Mouse (Mus musculus): ENCODE measurements around the gene Mmel1. TPM values are rescaled to one million over a fixed set of nuclear protein-coding genes. Genes with fewer than 3 reads are reported as not detected.

Gene Mmel1
- polyA plus RNA-seq, 1 experiment from 2014 or later, result not detected

GRCm38 (mm10) chr4:154944121-154944590 lies 74.8 kb downstream of the Mmel1 start:
- H3K36me3 ChIP-seq (ENCODE audit: control insufficient read depth, insufficient read depth, low read length), result no peaks in the 10 kb centered on the region
- no peak overlapping the region for H3K4me2 ChIP-seq (ENCODE audit: low read length)
- H3K27me3 ChIP-seq (replicated peaks; ENCODE audit: control insufficient read depth, insufficient read depth, low read length), result peaks cover 9% of the 10 kb centered on the region
- H3K4me1 ChIP-seq (replicated peaks; ENCODE audit: control insufficient read depth, insufficient read depth, low read length), result 0 out of 2 replicates have a peak, but pooled peaks cover 3% of the 10 kb centered on the region
- ATAC-seq (replicated peaks; ENCODE audit: low FRiP score, low TSS enrichment, low read depth) (peak; percentile 69), DNase-seq (ENCODE audit: low spot score) (peak; percentile 73)
- no peak overlapping the region for H3K9ac ChIP-seq (ENCODE audit: low read length)
- no peaks in the 10 kb centered on the region for H3K9me3 ChIP-seq (ENCODE audit: control insufficient read depth, low read length)
- WGBS, result 19% methylated on average over 2 of the region's 2 CpGs
- H3K4me3 ChIP-seq (ENCODE audit: low read depth, low read length), result no peak overlapping the region
- no peak overlapping the region for H3K27ac ChIP-seq (ENCODE audit: low read depth)

Other genes with a start within 250 kb of the Mmel1 start
- 14.2 and 19.7 TPM in 2 replicates for gene Prdm16, start 232.7 kb upstream of the Mmel1 start, polyA plus RNA-seq (2014; fragmentation: Nextera tagmentation; extraction: Ambion mirVana)
- gene Actrt2, start 201.7 kb upstream of the Mmel1 start, polyA plus RNA-seq (2014; fragmentation: Nextera tagmentation; extraction: Ambion mirVana), result not detected in 2 replicates
- 0.12 and 0.30 TPM in 2 replicates for gene Ttc34, start 32.1 kb upstream of the Mmel1 start, polyA plus RNA-seq (2014; fragmentation: Nextera tagmentation; extraction: Ambion mirVana)
- gene Fam213b, start 29.6 kb downstream of the Mmel1 start, polyA plus RNA-seq (2014; fragmentation: Nextera tagmentation; extraction: Ambion mirVana), result 37.1 and 39.8 TPM in 2 replicates
- gene Tnfrsf14, start 59.0 kb downstream of the Mmel1 start, polyA plus RNA-seq (2014; fragmentation: Nextera tagmentation; extraction: Ambion mirVana), result 1.5 and 1.6 TPM in 2 replicates
- 1.8 and 2.3 TPM in 2 replicates for gene Hes5, start 91.3 kb downstream of the Mmel1 start, polyA plus RNA-seq (2014; fragmentation: Nextera tagmentation; extraction: Ambion mirVana)
- 45.4 and 46.7 TPM in 2 replicates for gene Pank4, start 94.5 kb downstream of the Mmel1 start, polyA plus RNA-seq (2014; fragmentation: Nextera tagmentation; extraction: Ambion mirVana)
- 12.8 and 13.3 TPM in 2 replicates for gene Plch2, start 187.2 kb downstream of the Mmel1 start, polyA plus RNA-seq (2014; fragmentation: Nextera tagmentation; extraction: Ambion mirVana)
- gene Pex10, start 197.4 kb downstream of the Mmel1 start, polyA plus RNA-seq (2014; fragmentation: Nextera tagmentation; extraction: Ambion mirVana), result 6.5 and 8.9 TPM in 2 replicates
- 188 and 191 TPM in 2 replicates for gene Rer1, start 216.8 kb downstream of the Mmel1 start, polyA plus RNA-seq (2014; fragmentation: Nextera tagmentation; extraction: Ambion mirVana)
- gene Morn1, start 217.0 kb downstream of the Mmel1 start, polyA plus RNA-seq (2014; fragmentation: Nextera tagmentation; extraction: Ambion mirVana), result 3.8 and 5.5 TPM in 2 replicates

Data from intestine, embryonic 14.5 days (tissue).